Mouse (Mus musculus) urinary bladder, postnatal 36 days (tissue): Measurements from ENCODE around the gene Atg4c.

Experiments
- DNase-seq, 2 experiments: peaks; one replicate each; pipeline ENCODE4 v3.0.0; 2022; ENCODE audit warnings: low spot score in 2 of 2, mixed read lengths in 1 of 2

Atg4c gene

GRCm38 (mm10) chr4:99252957-99253356, 59.2 kb downstream of the Atg4c start:
- no peak for DNase-seq

DNA sequence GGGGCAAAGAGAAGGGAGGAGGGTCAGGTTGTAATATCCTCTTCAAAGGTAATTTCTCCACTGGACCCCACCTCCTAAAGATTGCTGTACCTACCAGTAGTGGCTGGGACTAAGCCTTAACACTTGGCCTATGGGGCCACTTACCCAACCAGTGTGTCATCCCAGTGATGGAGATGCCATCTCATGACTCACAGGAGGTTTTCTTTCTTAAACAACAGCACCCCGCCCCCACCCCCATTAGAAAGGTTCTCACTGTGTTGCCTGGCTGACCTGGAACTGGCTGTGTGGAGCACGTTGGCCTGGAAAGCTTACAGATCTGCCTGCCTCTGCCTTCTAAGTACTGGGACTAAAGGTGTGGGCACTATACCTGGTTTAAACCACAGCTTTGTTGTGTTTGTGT, 69.5 kb downstream of the Atg4c start:
- no peak for DNase-seq

DNA sequence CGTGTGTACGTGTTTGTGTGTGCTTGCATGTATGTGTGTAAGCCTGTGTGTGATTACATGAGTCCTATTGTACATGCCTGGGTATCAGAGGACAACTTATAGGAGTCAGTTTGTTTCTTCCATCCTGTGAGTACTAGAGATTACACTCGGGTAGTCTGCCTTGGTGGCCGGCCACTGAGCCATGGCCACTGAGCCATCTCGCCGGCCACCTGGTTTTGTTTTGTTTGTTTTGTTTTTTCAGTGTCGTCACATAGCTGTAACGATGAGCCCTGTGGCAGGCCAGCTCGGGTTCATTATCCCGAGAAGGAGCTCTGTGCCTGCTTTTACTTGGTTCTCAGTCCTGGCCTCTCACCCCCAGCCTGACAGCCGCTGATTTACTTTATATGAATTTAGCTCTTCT, 69.9 kb downstream of the Atg4c start:
- no peak for DNase-seq

GRCm38 (mm10) chr4:99266843-99267445, 73.2 kb downstream of the Atg4c start:
- DNase-seq = no peak

DNA sequence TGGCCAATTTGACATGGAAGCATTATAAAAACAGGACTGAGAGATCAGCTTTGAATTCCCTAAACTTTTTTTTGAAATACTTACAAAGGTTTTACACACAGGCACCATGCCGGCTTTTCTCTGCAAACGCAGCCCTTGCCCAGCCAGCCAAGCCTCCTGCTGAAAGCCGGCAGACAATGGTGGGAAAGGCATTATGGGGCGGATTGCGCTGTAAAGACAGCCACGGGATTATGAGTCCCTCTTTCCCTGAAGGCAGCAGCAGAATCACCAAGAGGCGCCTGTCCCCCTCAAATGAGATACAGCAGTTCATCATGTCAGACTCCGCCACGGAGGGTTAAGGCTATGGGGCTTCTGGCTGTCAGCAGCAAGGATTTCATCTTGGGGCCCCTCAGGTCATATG, 79.1 kb downstream of the Atg4c start:
- DNase-seq = no peak

DNA sequence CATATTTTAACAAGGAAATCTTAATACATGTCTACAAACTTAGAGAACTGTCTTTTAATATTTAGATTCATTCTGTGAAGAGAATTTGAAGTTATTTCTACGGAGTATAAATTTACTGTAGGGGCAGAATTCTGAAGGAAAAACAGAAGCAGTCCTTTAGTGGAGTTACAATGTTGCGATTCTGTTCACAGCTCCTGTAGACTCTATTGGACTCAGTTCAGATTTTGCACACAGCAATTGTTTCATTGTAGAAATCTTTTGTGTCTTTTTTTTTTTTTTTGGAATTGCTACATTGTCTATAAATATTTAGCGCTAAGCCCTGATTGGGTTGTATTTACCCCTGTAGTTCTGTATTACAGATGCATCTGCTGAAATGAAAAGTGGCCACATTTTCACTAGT, 79.7 kb downstream of the Atg4c start:
- no peak for DNase-seq

GRCm38 (mm10) chr4:99273979-99274378, 80.2 kb downstream of the Atg4c start:
- no peak for DNase-seq

GRCm38 (mm10) chr4:99278876-99279275, 85.1 kb downstream of the Atg4c start:
- peak in 1 of 2 experiments; percentile 22 for DNase-seq

DNA sequence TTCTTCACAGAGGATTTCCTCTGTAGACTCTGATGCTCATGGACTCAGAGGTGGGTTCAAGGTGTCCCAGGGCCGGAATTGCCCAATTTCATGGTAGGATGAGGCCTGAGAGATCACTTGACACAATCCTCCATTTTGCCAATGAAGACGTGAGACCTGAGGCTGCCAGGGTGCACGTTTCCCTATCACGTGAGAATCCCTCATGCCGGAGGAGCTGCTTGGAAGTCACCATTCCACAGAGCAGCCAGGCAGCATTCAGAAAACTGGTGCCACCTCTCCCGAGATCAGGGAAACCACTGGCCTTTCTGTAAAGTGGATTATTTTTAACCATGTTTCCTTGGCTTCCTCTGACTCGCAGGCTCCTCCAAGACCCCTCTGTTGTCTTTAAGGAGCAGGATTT, 88.0 kb downstream of the Atg4c start:
- DNase-seq = no peak

- no peak for DNase-seq
Observed at GRCm38 (mm10) chr4:99289286-99289685, 95.6 kb downstream of the Atg4c start.

DNA sequence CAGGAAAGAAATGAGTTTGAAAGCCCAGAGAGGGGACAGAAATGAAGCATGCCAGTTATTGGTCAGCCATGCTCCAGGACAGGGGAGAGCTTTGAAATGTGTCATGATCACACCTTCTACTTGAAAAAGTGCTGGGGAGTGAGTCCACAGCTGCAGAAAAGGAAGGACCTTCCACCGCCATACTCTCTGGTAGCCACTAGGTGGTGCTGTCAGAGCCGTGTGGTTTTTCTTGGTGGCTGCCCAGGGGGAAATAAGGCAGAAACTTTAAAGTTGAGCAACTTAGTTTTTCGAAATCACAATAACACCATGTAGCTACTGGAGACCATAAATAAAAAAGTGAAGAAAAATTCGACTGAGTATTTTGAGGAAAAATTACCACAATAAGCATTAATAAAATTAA, 104.9 kb downstream of the Atg4c start:
- peak in 1 of 2 experiments; percentile 34 for DNase-seq

DNA sequence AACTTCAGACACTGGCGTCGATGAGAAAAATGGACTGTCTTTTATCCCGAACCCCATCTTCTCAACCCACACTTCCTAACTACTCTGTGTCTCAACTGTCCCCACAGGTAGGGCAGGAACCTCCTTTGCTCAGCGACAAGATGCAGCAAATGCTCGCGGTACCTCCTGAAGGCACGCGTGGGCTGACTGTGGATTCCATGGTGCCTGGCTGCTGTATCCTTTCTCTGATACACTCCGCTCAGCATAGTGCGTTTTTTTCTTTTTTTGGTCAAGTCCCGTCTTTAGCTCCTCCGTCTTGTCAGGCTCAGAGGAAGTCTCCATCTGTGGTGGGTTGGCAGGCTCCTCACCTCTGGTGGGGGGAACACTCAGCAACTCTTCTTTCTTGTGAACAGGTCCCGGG, 111.1 kb downstream of the Atg4c start:
- no peak for DNase-seq
